Mouse (Mus musculus): ENCODE results near the gene Car7.
"Not testable (repeated sequence)": the region's sequence is repeated elsewhere in the genome, so short reads cannot be mapped to it uniquely, and the experiment has no call there.

- TF ChIP-seq POLR2A (IDR thresholded peaks at IDR 0.05; ENCODE audit: borderline replicate concordance, control insufficient read depth, low read depth, low read length); CTCF (IDR thresholded peaks at IDR 0.05; ENCODE audit: control insufficient read depth, insufficient read depth, low read length): not testable (repeated sequence)
Observed at GRCm38 (mm10) chr8:104577606-104578005, 43.1 kb downstream of the Car7 start.
